Mouse (Mus musculus) thymus, adult 18-20 months (tissue): ENCODE data around the gene Crmp1.

ENCODE experiments used
- DNase-seq, 2 experiments: peaks; one replicate each; pipeline ENCODE4 v3.0.0; 2022; ENCODE audit warnings: mixed read lengths in 2 of 2

Crmp1 gene

DNA sequence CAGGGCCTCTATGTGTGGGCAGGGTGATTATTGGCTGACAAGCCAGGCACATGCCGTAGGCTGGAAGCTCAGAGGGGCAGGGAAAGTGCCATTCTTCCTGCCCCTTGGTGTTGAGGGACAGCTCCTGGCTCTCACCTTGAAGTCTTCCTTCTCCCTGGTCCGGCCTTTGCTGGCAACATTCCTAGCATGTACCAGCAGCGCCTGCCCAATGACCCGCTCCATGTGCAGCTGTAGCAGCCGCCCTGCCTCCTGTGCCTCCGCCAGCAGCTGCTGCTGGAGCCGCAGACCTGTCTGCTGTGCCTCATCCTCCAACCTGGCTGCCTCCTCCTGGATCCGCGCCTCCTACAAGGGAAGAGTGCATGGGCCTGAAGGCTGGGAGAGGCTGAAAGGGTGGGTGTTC lies 68.3 kb downstream of the Crmp1 start:
- no peak for DNase-seq

DNA sequence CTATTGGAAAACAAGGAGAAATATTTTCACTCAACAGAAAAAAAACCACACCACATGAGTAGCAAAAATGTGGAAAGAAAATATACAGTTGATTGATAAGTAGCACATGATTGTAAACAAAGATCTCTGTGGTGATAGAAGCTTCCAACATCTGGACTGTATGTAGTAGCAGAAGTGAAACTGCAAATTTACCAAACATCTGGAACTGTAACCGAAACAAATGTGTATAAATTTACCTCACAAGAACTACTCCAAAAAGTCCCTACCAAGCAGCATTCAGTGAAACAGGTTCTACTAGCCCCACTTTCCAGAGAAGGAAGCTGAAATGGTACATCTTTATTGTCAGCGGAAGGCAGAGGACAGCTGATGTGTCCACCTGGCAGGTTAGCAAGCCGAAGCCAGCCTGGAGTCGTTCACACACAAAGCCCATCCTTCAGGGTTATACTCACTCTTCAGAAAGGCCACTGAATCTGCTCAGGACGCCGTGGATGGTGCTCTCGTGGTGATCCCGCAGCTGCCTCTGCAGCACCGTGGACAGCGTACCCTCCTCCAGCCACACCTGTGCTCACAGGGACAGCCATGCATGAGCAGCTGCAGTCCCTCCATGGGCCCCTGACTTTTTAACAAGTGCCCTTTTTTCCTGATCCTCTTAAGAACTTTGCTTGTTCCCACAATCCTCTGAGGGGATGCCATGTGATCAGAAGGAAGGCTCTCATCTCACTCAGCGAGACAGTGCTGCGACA lies 71.4 kb downstream of the Crmp1 start:
- no peak for DNase-seq

DNA sequence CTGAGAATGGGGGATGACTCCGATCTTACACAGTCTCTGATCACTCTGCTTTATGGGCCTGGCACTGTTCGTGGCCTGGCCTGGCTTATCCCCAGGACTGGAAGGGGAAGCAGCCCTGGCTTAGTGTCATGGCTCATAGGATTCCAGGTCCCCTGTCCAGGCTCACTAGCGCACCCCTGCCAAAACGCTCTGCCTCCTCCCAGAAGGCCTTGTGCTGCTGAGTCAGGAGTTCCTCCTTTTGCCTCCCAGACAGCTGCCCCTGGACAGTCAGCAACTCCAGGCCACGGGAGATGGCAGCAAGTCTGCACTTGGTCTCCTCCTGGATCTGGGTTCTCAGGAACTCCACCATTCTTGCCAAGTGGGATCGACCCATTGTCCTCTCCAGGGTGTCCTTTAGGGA lies 77.0 kb downstream of the Crmp1 start:
- no peak for DNase-seq

DNA sequence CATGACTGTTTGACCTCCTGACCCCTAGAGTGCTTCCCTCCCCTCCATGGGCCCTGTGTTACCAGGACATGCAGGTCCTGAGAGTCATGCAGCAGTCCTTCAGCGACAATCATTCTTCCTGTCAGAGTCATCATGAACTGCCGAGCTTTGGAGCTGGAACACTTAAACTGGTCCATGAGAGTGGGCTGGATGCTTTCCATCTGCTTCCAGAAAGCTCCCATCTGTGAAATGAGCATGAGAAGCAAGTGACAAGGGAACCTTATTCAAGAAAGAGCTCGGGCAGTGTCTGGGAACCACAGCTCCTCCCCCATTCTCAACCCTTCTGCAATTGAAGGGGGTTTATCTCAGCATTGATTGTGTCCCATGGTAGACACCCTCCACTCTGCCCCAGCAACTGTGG lies 78.4 kb downstream of the Crmp1 start:
- DNase-seq: no peak

DNA sequence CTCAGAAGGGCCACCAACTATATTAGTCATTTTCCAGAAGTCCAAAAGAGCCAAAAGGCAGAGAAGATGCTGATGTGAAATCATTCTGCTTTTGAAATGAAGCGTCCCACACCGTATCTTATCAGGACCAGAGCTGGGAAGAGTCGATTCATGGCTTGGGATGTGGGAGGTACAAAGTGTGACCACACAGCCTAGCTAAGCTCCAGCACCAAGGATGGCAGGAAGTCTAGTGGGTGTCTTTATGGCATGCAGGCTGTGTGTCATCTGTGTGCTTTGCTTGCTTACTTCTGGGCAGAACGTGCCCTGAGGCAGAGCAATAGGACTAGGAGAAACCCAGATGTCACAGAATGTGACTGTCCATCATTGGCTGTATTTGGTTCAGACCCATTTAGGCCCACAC lies 79.0 kb downstream of the Crmp1 start:
- no peak for DNase-seq

DNA sequence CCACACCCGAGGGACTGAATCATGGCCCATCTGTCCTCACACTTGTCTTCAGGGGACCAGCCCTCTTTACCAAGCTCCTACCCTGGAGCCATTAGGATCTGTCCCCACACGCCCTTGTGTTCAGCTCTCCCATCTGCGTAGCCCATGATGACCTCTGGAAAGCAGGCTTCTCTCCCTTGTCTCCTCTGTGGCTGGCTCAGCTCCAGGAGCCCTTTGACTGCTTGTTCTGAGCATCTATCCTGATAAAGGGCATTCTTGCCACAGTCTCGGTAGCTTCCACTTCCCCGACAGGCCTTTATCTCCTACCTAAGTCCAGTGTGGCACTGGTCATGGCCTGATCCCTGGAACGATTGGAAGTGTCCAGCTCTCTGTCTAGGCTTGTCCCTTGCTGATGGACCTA lies 84.9 kb downstream of the Crmp1 start:
- DNase-seq: no peak

DNA sequence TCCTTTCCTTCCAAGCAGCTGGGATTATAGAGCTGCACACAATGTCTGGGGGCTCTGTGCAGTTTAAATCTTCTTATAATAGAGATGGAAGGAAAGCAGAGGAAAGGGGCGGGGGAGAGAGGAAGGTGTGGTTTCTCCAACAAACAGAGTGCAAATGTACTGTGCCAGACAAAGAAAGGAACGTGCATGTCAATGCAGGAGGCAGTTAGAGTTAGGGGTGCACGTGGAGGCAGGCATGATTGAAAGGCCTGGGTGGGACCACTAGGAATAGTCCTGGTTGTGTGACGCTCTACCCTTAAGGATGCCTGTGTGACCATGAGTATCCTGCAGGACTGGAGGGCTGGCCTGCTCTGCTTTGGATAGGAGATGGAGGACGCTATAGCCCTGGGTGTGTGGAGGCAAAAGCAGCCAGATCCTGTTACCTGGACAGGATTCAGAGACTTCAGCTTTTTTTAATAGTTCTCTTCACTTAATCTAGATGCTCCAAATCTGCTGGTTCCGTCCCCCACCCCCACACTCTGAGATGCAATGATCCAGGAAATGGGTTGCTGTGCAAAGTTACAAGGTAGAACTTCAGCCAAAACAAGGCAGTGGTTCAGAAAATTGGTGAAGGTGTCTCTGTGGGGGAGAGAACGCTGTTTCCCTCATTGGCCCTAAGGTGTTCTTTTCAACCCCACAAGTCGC lies 88.9 kb downstream of the Crmp1 start:
- no peak for DNase-seq

DNA sequence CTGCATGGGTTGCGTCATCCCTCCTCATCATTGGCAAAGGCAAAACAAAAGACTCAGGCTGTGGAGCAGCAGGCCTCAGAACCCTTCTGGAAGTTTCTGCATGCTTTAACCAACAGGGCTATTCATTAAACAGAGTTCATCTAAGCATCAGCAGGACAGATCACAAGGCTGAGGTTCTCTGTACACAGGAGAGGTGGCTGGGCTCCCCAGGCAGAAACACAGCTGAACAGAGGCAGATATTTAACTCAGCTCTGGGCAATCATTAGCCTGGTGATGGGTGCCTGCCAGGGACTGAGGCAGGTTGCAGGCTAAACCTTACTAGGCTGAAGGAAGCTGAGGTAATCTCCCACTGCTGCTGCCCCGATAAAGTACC lies 89.4 kb downstream of the Crmp1 start:
- no peak for DNase-seq

DNA sequence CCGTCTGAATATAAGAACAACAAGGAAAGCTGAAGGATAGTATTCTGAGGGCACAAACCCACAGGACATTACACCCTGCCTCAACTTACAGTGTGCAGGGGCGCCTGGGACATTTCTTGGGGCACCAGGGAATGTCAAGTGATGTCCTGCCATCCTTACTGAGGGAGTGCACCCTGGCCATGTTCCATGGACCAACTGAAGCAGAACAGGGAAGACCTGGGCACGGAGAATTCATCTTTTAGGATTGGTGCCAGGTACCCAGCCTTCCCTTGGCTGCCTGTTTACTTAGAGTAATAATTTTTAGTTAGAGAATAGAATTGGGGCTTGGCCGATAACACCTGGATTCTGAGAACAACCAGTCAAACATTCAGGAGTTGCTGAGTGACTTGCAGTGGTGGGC lies 90.3 kb downstream of the Crmp1 start:
- DNase-seq: no peak

DNA sequence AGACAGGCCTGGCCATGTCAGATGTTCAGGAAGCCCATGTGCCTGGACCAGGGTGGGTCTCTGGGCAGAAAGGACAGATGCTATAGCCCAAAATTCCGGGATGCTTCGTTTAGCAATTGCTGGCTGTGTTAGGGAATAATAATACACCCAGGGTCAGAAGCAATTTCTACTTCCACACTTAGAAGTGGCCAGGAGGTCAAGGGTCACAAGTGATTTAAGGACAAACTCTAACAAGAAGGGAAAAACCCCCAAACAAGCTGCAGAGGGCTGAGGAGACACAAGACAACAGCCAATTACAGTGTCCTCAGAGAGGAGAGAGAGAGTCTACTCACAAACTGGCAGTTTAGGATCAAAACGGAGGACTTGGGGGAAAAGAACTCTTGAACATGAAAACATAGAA lies 93.3 kb downstream of the Crmp1 start:
- DNase-seq: no peak

DNA sequence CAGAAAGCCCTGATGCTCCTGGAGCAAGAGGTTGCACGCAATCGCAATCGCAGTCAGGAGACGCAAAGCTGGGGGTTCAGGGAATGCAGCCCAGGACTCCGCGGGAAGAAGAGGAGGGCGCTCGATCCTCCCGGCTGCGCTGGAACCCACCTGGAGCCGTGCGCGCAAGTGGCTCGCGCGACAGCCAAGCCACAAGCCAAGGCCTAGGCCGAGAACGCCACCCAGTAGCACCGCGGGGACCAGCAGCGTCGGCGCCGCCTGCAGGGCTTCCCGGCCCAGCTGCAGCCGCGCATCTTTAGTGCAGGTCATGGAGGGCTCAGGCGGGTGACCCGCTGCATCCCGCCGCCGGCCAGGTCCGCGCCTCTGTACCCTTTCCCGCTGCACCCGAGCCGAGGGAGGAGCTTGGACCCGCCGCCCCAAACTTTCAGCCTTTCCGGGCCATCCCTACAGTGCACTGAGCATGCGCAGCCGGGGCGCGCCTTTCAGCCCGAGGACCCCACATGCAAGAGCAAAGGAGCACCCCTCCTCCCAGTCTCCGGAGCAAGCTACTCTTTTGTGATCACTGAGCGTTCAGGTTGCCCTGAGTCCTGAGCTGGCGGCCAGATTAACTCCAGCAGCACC lies 94.9 kb downstream of the Crmp1 start, which contains the start of gene Evc:
Gene Evc (minus strand): TSS at position 410 of the 621 bp plus-strand sequence.
- DNase-seq: no peak

DNA sequence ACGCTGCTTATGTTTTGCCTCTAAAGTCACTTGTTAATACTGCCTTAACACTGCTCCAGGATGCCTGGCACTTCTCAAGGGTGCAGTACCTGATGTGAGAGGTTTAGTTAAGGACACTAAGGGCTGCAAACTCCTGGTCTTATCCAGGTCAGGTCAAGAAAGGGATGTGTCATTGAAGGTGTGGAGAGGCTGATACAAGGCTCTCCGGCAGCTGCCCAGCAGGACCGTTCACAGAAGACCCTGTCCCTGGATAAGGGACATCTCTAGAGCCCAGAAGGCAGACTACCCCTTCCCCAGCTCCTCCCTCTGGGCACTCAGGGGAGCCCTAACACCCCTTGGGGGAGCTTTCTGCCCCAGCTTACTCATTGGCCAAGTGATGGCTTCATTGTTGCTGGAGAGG lies 96.0 kb downstream of the Crmp1 start:
- no peak for DNase-seq

DNA sequence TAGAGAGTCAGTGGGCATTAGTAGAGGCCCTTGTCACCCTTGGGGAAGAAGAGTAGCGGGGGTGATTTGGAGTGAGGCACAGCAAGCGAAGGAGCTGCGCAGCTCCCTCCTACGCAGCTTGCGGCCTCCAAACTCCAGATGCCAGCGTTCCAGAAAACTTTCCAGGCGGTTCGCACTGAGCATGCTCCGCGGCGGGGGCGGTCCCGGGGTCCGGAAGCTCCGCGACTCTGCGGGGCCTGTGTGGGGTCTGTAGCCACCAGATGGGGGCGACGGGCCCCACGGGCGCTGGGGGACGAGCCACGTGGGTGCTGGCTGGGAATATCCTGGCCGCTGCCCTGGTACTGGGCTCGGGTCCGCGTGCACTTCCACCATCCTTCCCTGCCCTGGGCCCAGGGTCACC lies 96.5 kb downstream of the Crmp1 start, which contains the start of gene Evc2:
Gene Evc2 (plus strand): TSS at position 212 of the 400 bp plus-strand sequence.
- no peak for DNase-seq
